Mouse (Mus musculus) embryonic fibroblast, embryonic 13.5 days (primary cell): ENCODE measurements at regions not wholly inside any gene's neighbourhood (a gene's known extent, or its start where the extent isn't known, plus 50 kb on each side); places are given as distances from the start of the nearest gene placed in this dataset.

ENCODE experiments used
- CTCF ChIP-seq: IDR thresholded peaks from 2 replicates; pipeline ENCODE4 v1.5.1; 2011; ENCODE audit warnings: mild to moderate bottlenecking, control low read depth, low read length, moderate library complexity, borderline replicate concordance; ENCODE audit not compliant: insufficient read depth
- POLR2A ChIP-seq: IDR thresholded peaks from 2 replicates; pipeline ENCODE4 v1.6.1; 2011; ENCODE audit warnings: low read depth, mild to moderate bottlenecking, control low read depth, low read length, moderate library complexity

DNA sequence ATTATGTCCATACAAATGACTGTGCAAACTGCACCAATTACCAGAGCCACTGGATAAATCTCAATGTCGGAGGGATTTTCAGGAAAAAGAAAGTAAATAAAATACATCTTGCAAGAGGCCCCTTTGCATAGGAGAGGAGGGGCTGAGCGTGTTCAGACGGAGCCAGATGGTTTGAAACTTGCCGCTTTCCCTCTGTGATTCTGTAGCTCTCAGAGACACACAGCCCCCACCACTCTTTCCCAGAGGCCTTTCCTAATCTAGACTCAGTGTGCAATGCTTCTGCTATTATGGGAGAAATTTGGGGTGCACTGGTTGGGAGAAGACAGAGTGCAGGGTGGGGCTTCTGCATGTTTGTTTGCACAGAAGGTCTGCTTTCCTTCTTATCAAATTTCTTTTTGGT is 92.5 kb downstream of the Pttg1 start:
- TF ChIP-seq CTCF (no peak), POLR2A (no peak)
